Mouse (Mus musculus) spleen, postnatal 36 days (tissue): ENCODE measurements around the gene Ugt1a1.

Experiments used
- DNase-seq, 2 experiments: peaks; one replicate each; pipeline ENCODE4 v3.0.0; 2022; ENCODE audit warnings: low spot score in 2 of 2, mixed read lengths in 1 of 2

The Ugt1a1 gene

GRCm38 (mm10) chr1:88258361-88258760 lies 46.6 kb downstream of the Ugt1a1 start:
- DNase-seq: no peak

- DNase-seq: no peak
Measured at GRCm38 (mm10) chr1:88258881-88259642, 47.3 kb downstream of the Ugt1a1 start.

GRCm38 (mm10) chr1:88259643-88260024 lies 47.9 kb downstream of the Ugt1a1 start:
- DNase-seq: no peak

- no peak for DNase-seq
Measured at GRCm38 (mm10) chr1:88260114-88260513, 48.4 kb downstream of the Ugt1a1 start.

- no peak for DNase-seq
Measured at GRCm38 (mm10) chr1:88260604-88261377, 49.0 kb downstream of the Ugt1a1 start.

- DNase-seq: no peak
Measured at GRCm38 (mm10) chr1:88261706-88262105, 49.9 kb downstream of the Ugt1a1 start.

GRCm38 (mm10) chr1:88262255-88262654 lies 50.5 kb downstream of the Ugt1a1 start:
- no peak for DNase-seq

- no peak for DNase-seq
Measured at GRCm38 (mm10) chr1:88262961-88263360, 51.2 kb downstream of the Ugt1a1 start.

GRCm38 (mm10) chr1:88263778-88264177 lies 52.0 kb downstream of the Ugt1a1 start:
- no peak for DNase-seq

GRCm38 (mm10) chr1:88264237-88264868 lies 52.6 kb downstream of the Ugt1a1 start:
- no peak for DNase-seq

GRCm38 (mm10) chr1:88264869-88265240 lies 53.1 kb downstream of the Ugt1a1 start:
- DNase-seq: no peak

GRCm38 (mm10) chr1:88266123-88266522 lies 54.4 kb downstream of the Ugt1a1 start:
- no peak for DNase-seq

- no peak for DNase-seq
Measured at GRCm38 (mm10) chr1:88267489-88267888, 55.7 kb downstream of the Ugt1a1 start.

- DNase-seq: no peak
Measured at GRCm38 (mm10) chr1:88268070-88268469, 56.3 kb downstream of the Ugt1a1 start.
